Mouse (Mus musculus) embryo, embryonic 11 days (tissue): Measurements from ENCODE around the gene Prtn3.

Experiments used
- DNase-seq: peaks from one replicate; pipeline ENCODE4 v3.0.0-alpha.2; 2015

Prtn3 gene

DNA sequence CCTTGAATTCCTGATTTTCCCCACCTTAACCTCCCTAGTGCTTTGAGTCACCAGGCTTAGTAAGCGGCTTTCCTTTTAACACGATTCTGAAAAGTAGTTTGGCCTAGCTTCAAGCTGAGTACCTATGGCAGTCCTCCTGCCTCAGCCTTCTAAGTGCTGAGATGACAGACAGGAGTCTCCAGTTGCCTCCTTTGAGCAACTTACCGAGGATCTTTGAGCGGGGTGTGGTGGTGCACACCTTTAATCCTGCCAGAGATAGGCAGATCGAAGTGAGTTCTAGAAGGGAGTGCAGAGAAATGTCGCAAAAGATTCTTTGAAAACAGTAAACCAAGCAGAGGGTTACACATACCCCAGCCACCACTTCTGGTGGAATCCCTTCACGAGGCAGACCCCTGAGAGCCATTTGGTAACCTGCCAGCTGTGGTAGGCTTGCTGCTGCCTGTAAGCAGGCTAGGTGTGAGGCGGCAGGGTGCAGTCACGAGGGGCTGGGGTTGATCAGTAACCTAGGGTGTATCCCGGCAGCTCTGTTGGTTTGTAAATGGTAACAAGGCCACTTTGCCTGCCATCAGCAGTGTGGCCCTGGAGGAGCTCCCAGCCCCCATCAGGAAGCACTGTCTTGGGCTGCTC lies 18.6 kb upstream of the Prtn3 start:
- peak; percentile 19 for DNase-seq

DNA sequence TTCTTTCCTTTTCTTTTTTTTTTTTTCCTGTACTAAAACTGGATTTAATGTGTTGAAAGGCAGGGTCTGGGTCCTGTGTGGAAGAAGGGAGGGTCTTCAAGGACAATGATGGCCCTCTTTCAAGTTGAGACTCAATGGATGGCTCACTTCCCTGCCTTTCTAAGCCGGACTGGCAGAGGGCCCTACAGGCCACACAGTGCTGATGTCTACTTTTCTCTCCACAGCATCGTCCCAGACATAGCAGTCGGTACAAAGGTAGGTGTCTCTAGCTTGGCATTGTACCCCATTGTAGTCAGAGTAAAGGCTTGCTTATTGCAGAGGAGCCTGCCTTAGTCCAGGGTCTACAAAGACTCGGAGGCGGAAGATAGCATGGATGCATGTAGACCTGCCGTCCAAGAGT lies 18.0 kb upstream of the Prtn3 start:
- DNase-seq, result no peak

DNA sequence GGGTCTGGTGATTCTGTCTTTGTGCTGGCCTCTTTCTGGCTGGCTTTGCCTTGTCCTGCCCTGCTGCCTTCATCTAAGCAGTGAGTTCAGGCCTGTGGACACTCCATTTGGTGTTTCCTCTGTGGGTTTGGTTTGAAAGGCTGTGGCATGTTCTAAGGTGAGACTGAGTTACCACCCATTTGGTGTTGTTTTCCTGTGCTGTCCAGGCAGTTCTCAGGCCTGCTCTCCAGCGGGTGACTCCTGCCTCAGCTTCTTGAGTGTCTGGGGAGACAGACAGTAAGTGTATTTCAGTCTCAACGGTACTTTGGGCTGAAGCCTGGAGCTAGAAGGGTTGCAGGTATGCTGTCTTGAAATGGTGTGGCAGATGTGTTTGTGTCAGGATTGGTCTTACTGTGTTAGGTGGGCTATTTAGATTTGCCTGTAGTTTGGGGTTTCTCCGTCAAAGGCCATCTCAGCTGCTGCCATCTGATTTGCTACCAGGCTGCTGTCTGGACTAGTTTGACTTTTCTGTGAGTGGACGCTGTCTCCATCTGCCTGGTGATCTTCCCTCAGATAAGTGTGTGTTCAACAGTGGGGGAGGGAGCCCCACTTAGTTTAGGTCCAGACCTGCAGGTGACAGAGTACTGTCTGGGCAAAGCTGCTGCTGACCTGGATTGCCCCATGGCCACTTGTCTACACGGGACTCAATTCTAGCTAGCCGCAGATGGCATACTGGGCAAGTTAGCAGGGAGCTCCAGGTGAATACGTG lies 17.4 kb upstream of the Prtn3 start:
- no peak for DNase-seq

DNA sequence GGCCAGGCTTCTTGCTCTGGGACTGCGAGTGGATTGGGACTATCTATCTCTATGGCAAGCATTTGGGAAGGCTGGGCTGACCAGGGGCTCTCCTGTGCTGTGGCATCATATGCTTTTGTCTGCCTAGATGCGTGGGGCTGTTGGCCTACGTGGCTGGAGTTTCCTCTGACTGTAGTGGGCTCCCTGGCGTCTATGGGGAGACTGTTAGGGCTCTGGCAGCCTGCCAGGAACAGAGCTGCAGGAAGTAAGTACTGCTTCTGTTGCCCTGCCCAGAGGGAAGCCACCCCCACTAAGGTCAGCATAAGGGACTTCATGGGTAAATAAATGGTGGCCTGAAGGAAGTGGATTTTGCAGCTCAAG lies 16.8 kb upstream of the Prtn3 start:
- DNase-seq, result peak; percentile 27

DNA sequence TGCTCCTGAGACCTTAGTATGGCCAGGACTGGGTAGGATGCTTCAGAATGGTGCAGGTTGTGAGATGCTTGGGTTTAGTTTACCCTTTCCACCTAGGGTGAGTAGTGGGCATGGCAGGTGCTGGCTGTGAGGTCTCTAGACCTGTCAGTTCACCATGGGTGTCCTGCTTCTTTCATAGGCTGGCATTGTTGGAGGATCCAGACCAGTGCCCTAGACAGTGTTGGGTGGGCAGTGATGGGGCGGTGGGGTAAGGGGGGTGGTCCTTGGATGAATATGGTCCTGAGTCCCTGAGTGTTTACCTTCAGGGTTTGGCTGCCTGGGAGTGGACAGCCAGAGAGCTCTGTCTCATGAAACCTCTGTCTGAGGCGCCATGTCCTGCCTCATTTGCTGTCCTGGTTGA lies 16.4 kb upstream of the Prtn3 start:
- DNase-seq, result no peak

DNA sequence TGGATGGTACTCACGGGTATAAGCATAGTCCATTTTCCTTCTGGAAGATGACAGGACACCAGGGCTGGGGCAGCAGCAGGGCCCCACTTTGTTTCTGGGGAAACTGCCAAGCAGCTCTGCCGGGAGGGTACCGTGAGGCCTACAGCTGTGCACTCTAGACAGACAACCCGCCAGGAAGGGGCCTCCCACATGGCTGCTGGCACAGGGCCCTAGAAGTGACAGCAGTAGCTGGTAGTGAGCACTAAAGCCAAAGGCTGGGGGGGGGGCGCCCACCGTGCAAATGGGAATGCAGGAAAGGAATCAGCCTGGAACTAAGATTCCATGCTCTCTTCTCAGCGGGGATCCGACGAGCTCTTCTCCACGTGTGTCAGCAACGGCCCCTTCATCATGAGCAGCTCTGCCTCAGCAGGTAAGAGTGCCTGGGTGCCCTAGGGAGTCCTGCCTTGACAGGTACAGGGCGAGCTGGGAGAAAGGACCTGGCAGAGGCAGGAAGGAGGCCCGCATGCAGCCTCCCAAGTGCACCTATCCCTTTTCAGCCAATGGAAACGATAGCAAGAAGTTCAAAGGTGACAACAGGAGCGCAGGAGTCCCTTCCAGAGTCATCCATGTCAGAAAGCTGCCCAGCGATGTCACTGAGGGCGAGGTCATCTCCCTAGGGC lies 15.7 kb upstream of the Prtn3 start:
- no peak for DNase-seq

DNA sequence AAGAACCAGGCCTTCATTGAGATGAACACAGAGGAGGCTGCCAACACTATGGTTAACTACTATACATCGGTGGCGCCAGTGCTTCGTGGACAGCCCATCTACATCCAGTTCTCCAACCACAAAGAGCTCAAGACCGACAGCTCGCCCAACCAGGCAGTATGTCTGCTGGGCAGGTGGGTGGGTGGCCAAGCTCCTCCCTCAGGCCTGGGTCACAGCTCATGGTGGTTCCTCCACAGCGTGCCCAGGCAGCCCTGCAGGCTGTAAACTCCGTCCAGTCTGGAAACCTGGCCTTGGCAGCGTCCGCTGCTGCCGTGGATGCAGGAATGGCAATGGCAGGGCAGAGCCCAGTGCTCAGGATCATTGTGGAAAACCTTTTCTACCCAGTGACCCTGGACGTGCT lies 15.2 kb upstream of the Prtn3 start:
- DNase-seq, result no peak

DNA sequence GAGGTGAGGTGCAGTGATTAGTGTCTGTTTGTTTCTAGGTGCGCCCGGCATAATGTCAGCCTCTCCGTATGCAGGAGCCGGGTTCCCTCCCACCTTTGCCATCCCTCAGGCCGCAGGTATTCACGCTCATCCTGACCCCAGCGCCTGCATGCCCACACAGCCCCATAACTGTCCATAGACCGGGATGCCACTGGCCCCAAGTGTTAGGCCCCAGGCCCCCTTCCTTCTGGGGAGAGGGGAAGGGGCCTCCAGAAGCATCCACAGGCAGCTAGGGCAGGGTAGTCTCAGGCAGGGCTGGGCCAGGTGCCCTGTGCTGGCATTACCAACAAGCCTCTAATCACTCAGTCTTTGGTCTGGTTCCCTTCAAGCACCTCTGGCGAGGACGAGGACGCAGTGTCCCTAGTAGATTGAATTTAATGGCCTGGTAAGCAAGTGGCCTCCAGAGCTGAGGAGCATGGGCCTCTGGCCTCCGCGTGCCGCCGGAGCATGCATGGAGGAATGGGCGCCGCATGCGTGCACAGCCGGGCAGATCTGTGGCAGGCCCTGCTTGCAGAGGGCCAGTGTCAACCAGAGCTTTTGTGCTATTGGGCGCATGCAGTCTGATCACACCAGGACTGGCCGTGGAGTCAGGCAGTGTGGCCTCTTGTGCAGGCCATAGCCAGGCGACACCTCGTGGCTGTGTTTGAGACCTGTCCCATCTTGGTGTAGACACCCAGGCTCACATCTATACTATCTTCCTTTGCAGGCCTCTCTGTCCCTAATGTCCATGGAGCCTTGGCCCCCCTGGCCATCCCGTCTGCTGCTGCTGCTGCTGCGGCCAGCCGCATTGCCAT lies 14.0 kb upstream of the Prtn3 start:
- no peak for DNase-seq

DNA sequence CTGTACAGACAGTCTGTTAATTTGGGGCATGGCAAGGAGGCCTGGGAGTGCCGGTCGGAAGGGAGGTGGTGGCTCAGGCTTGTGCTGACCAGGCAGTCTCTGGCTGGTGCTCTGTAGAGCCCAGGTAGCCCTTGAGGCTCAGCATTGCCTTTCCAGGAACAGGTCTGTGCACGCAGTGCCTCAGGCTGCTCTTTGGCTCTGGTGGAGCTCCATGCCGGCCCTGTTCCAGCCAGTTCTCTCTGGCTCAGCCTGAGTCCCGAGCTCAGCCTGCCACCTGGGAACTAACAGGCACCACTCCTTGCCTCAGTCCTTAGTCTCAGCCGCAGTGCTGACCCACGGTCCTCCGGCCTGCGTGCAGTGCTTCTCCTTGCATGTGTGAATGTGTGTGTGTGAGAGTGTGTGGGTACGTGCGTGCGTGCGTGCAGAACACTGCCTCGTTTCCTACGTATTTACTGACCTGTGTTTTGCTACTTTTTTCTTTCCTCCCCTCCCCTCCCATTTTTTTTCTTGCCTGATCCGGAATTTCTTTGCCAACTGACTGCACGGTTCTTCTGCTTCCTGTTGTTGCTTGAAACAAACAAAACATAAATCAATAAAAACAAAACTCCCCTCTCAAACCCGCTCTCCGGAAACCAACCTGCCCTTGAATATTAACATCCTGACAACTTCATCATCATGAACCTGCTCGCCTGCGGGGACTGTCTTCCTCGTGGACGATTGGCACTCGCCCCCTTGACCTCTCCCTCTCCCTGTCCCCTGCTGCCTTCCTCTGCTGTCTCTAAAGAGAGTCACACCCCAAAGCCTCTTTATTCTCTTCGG lies 12.8 kb upstream of the Prtn3 start:
- peak; percentile 25 for DNase-seq

DNA sequence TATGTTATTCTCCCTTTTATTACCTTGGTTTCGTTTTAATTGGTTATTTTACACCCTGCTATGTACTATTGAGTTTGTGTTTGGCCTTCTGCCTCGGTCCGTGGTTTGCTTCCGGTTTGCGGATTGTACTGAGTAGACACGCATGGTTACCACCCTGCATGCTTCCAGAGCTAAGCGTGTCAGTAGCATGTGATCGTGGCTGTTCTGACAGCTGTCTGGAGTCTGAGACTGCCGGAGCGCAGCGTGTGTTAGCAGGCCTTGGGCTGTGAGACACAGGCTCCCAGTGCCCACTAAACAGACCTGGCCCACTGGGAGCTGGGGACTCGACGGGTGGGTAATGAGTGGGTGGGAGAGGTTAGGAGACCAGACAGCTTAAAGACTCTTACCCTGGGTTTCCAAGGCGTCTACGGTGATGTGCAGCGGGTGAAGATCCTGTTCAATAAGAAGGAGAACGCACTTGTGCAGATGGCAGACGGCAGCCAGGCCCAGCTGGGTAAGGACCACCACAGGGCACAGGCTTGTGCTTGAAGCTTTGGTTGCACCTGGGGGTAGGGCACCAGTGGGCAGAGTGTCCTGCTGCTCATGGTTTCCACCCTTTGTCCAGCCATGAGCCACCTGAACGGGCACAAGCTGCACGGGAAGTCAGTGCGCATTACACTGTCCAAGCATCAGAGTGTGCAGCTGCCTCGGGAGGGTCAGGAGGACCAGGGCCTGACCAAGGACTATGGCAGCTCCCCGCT lies 12.1 kb upstream of the Prtn3 start:
- DNase-seq, result no peak

DNA sequence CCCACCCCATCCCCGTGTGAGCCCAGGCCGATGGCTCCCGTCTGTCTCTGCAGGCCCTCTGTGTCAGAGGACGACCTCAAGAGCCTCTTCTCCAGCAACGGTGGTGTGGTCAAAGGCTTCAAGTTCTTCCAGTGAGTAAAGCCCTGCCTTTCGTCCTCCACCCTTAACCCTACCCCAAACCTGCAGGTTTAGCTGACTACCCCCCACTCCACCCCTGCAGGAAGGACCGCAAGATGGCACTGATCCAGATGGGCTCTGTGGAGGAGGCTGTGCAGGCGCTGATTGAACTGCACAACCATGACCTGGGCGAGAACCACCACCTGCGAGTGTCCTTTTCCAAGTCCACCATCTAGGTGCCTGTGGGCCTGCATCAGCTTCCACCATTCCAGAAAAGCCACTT lies 11.4 kb upstream of the Prtn3 start:
- DNase-seq, result no peak

DNA sequence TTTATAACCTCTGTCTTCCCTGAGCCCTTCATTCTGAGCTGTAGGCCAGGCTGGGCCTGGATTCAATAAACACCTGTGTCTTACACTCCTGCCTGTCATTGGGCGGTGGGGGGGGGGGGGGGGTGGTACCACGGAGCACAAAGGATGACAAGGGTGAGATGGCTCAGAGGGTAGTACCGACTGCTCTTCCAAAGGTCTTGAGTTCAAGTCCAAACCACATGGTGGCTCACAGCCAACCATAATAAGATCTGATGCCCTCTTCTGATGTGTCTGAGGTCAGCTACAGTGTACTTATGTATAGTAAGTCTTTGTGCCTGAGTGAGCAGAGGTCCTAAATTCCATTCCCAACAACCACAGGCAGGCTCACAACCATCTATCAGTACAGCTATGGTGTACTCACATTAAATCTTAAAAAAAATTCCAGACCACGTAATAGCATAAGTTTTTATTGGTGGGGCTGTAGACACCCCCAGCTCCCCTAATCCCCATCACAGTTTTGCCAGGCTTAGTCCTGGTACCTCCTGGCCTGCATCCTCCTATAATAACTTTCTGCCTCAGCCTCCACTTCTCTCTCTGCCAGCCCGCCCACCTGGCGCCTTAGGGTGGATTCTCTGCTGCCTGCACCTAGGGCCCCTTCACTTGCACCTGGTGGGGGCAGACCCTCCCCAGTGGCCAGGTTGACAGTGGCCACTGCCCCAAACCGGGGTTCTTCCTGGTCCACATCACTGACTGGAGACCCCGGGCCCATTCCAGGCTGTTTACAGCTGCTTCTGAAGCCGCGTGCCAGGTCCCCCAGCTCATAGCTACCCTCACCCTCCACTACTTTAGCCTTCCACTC lies 9.7 kb upstream of the Prtn3 start:
- peak; percentile 30 for DNase-seq

DNA sequence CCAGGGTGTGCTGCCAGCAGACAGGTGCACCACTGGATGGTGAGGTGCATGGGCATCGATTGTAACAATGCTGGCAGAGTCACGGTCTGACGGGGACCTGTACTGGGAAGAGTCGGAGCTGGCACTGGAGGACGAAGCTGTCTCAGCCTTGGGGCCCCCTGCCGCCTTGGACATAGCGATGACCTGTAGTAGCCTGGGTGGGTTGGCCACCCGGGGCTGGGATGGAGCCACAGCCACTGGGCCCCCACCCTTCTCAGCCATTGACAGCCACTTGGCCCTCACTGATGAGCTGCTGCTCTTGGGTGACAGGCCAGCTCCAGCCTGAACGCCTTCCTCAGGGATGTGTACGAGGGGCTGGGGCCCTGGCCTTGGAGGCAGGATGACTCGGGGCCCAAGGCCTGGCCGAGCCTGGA lies 9.1 kb upstream of the Prtn3 start:
- DNase-seq, result peak; percentile 20

DNA sequence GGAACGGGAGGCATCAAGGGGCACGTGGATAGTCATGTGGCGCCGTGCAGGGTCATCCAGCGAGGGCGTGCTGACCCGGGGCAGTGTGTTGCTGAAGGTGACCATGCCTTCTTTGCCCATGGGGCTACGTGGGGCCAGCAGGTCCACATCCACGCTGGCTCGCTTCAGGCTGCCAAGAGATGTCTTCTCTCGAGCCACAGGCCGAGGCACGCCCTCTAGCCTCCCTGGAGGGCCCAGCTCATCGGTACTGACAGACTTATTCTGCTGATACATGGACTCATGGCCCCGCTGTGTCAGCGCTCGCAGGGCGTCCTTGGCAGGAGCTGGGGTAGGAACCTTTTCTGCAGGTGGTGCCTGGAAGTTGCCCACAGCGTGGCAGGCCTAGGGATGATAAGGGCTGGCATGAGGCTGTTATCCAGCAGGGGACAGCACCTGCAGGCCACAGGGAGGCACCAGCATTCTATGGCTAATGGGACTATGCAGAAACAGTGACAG lies 8.4 kb upstream of the Prtn3 start:
- no peak for DNase-seq

DNA sequence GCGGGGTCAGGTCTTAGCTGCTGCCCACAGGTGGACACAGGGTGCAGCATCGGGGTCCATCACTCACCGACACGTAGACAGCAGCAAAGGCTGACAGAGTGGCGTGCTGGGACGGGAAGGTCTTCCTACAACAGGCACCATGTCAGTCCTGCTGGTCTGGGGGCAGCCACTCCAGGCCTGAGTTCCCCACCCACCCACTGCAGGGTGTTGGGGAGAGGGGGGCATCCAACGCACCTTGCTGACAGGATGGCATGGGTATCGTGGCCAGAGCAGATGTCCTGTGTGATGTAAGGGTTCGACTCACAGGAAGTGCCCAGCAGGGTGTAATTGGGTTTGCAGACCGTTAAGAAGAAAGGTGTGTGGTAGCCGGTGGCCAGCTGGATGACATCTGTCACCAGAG lies 7.7 kb upstream of the Prtn3 start:
- DNase-seq, result no peak

DNA sequence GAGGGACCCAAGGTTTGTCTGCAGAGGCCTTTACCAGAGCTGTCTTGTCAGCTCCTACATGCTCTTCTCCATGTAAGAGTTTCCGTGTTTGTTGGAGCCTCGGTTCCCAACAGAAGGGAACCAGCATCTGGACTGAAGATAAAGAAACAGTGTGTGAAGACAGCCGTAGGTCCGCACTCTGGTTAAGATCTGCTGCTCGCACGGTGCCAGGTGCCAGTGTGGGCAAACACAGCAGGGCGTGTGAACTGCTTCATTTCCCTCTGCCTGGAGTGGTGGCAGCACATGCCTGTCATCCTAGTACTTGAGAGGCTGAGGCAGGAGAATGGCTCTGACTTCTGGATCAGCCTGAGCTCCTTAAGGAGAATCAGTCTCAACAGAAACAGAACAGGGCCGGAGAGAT lies 2.4 kb upstream of the Prtn3 start:
- DNase-seq, result no peak

DNA sequence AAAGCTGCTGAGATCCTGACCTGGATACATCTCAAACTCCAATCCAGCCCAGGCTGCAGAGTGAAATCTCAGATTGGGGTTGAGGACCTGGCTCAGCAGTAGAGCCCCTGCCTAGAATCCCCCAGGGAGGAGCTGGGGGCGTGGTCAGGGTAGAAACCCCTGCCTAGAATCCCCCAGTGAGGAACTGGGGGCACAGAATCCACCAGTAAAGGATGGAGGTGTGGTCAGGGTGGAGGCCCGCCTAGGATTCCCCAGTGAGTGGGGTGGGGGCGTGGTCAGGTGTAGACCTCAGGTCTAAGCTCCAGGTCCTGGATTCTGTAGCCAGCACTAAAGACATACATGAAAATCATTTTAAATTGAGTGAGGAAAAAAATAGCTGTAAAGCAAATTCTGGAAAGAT lies 1.4 kb upstream of the Prtn3 start:
- DNase-seq, result no peak

DNA sequence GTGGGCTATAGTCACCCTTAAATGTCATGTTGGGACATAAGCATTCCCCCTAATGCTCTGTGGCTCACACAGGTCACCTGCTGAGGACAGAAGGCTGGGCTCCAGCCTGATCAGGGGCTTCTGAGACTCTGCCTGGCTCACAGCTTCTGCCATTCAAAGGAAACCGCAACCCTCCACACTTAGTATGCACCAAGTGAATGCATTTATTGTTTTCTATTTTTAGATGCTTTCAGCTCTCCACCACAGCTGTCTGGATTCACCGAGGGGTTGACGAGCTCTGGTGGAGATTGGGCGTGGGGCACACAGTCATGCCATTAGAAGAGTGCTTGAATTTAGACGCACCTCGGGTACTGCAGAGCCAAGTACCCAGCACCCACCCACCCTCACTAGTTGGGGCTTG lies 963 bp upstream of the Prtn3 start:
- no peak for DNase-seq

DNA sequence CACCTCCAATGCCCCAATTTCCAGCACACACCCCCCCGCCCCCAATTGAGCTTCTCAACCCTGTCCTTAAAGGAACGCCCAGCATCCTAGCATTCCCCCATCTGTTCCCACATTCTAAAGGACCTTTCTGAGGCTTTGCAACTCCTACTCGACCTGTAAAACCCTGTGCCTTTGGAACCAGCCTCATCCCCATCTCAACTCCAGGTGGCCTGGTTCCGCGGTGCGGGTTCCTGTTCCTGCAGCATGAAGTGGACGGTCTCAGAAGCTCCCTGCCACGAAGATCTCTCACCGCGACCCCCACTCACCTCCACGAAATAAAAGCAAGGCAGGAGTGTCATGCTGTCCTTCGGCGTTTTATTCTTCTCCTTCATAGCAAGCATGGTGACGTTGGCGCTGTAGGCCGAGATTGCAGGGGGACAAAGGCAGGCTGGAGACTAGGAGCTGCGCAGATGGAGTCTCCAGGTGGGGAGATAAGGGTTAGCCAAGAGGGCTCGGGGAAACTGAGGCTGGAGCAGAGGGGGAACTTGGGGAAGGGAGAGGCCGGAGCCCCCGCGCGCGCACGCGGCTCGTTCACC lies 474 bp upstream of the Prtn3 start:
- DNase-seq, result peak; percentile 44

DNA sequence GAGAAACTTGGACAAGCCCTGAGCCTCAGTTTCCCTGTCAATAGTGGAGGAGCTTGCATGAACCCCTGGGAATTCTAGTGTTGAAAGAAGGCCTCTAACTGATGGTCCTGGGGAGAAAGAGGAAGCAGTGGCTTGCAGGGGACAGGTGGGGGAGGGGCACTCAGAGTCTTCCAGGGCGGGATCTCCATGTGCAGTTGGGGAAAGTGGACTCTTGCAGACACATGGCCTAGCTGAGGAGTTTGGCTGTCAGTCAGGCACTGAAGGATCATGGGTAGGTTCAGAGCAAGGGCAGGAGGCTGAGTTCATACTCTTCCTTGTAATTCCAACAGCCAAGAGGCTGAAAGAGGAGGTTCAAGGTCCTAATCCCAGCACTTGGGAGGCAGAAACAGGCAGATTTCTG lies 2.9 kb downstream of the Prtn3 start:
- DNase-seq, result no peak
